Mouse (Mus musculus): ENCODE data around the gene Smoc1. TPM values are rescaled to one million over a fixed set of nuclear protein-coding genes. Genes with fewer than 3 reads are reported as not detected.

Smoc1 gene
- polyA plus RNA-seq, 1 experiment = 0.01 TPM

DNA sequence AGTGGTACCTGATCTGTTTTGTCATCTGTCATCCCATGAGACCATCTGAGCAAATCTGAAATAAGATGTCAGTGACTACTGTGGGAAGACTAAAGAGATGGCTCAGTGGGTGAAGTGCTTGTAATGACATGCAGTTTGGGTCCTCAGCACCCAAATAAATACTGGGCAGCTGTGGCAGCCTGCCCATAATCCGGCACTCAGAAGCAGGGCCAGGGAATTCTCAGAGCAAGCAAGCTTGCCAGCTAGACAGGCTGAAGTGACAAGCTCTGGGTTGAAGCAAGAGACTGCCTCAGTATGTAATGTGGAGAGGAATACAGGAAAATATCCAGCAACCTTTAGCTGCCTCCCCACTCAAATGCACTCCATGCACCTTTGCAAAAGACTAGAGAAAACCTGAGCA is 58.6 kb downstream of the Smoc1 start:
- no peaks in the 10 kb centered on the region for H3K36me3 ChIP-seq (ENCODE audit: control insufficient read depth)
- no peak overlapping the region for H3K4me3 ChIP-seq (replicated peaks)
- TF ChIP-seq TAL1 (IDR thresholded peaks at IDR 0.05; ENCODE audit: low read length) (no peak), GATA1 (IDR thresholded peaks at IDR 0.05; ENCODE audit: low read length) (no peak)
- H3K4me1 ChIP-seq (ENCODE audit: control insufficient read depth) = no peaks in the 10 kb centered on the region
- H3K9me3 ChIP-seq (ENCODE audit: control insufficient read depth, low read length) = no peaks in the 10 kb centered on the region
- H3K27me3 ChIP-seq (ENCODE audit: control insufficient read depth) = no peaks in the 10 kb centered on the region

DNA sequence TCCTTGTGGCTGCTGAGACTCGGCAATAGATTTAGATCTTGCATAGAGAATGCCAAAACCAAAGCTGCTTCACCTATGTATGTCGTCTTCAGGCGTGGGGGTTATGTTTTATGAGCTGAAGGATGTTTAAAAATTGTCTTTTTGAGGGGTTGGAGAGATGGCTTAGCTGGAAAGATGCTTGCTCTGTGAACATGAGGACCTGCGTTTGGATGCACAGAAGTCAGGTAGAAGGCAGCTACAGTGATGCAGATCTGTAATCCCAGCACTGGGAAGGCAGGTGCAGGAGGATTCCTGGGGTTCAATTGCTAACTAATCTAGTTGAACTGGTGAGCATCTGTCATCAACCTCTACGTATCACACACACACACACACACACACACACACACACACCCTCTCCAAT is 61.5 kb downstream of the Smoc1 start:
- Histone ChIP-seq H3K9me3 (ENCODE audit: control insufficient read depth, low read length) (no peaks in the 10 kb centered on the region), H3K36me3 (ENCODE audit: control insufficient read depth) (no peaks in the 10 kb centered on the region), H3K4me1 (ENCODE audit: control insufficient read depth) (no peaks in the 10 kb centered on the region), H3K27me3 (ENCODE audit: control insufficient read depth) (no peaks in the 10 kb centered on the region), H3K4me3 (replicated peaks) (no peak overlapping the region)
- no peak for TF ChIP-seq TAL1 (IDR thresholded peaks at IDR 0.05; ENCODE audit: low read length)
- no peak for TF ChIP-seq GATA1 (IDR thresholded peaks at IDR 0.05; ENCODE audit: low read length)

DNA sequence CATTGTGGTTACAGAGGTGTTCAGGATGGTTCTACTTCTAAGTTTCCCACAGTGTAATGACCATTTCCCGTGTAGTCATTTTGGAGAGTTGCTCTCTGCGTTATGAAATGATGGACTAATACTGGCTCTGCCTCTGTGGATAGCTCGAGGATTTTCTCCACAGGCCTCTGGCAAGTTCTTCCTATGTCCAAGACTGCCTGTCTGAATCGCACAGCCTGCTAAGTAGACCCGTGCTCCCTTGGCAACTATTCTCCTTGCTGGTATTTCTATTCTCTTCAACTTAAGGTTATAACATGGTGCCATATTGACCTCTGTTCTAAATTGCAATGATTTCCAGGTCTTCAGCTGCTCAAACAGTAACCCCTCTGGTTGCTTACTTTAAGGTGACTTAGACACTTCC is 65.0 kb downstream of the Smoc1 start:
- Histone ChIP-seq H3K4me1 (ENCODE audit: control insufficient read depth) (no peaks in the 10 kb centered on the region), H3K36me3 (ENCODE audit: control insufficient read depth) (no peaks in the 10 kb centered on the region), H3K4me3 (replicated peaks) (no peak overlapping the region), H3K27me3 (ENCODE audit: control insufficient read depth) (no peaks in the 10 kb centered on the region), H3K9me3 (ENCODE audit: control insufficient read depth, low read length) (no peaks in the 10 kb centered on the region)
- TF ChIP-seq TAL1 (IDR thresholded peaks at IDR 0.05; ENCODE audit: low read length) = no peak
- TF ChIP-seq GATA1 (IDR thresholded peaks at IDR 0.05; ENCODE audit: low read length) = no peak

DNA sequence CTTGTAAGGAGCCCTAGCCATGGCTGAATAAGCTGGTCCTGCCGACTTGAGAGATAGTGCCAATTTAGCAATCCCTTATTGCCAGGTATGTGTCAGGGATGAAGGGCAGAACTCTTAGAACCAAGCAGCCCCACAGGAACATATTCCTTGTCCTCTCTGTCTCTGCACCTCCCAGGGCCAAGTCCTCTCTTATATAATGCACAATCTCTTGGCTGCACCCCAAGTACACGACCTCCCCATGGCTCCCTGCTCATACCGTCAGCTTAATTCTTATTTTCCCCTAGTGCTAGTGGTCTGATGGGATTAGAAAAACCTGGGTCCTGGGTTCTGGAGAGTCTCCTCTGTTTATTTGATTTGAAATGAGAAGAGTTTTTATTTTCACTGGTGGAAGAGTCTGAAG is 66.0 kb downstream of the Smoc1 start:
- Histone ChIP-seq H3K4me1 (ENCODE audit: control insufficient read depth) (no peaks in the 10 kb centered on the region), H3K36me3 (ENCODE audit: control insufficient read depth) (no peaks in the 10 kb centered on the region), H3K4me3 (replicated peaks) (no peak overlapping the region), H3K27me3 (ENCODE audit: control insufficient read depth) (no peaks in the 10 kb centered on the region), H3K9me3 (ENCODE audit: control insufficient read depth, low read length) (no peaks in the 10 kb centered on the region)
- no peak for TF ChIP-seq TAL1 (IDR thresholded peaks at IDR 0.05; ENCODE audit: low read length)
- no peak for TF ChIP-seq GATA1 (IDR thresholded peaks at IDR 0.05; ENCODE audit: low read length)

DNA sequence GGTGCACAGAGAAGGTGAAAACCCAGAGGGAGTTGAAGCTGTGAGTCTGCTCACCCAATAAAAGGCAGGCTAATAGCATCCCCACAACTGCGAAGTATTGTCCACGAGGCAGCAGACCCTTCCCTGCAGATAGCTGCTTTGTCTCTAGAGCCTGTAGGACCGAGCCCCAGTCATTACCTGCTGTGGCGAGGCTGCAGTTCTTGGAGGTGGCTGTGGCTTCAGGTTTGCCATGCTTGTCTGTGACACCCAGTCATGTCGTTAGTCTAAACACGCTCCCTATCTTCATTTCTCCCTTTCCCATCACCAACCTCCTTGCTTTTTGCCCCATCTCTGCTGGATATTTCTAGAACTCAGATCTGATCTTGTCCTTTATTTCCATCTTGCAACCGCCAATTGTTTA is 66.6 kb downstream of the Smoc1 start:
- Histone ChIP-seq H3K4me3 (replicated peaks) (no peak overlapping the region), H3K4me1 (ENCODE audit: control insufficient read depth) (no peaks in the 10 kb centered on the region), H3K9me3 (ENCODE audit: control insufficient read depth, low read length) (no peaks in the 10 kb centered on the region), H3K36me3 (ENCODE audit: control insufficient read depth) (no peaks in the 10 kb centered on the region), H3K27me3 (ENCODE audit: control insufficient read depth) (no peaks in the 10 kb centered on the region)
- TF ChIP-seq TAL1 (IDR thresholded peaks at IDR 0.05; ENCODE audit: low read length) = no peak
- TF ChIP-seq GATA1 (IDR thresholded peaks at IDR 0.05; ENCODE audit: low read length) = no peak

DNA sequence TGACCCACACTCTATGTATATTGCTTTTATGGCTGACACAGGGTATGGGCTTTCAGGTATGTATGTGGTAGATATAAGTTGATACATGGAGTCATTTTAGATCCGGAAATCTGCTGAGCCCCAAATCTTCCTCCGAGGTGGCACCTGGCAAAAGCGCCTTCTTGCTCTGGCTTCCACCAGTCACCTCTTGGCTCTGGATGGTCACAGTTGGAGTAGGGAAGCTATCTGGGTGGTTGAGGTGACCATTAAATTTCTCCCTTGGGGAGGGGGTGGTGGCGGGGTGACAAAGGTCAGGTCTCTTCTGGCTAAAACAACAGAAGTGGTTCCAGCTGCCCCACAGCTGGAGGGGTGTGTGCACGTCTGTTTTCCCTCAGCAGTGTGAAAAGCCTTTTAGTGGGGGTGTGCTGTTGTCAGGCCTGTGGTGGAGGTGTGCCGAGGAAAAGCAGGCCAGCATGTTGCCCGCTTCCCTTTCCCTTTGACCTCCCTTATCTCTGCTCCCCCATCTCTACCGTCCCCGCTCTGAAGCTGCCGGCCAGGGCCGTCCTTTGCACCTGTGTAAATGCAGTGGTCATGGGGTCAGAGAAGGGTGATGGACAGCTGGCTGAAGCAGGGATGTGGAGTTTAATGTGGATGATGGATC is 68.3 kb downstream of the Smoc1 start:
- H3K4me1 ChIP-seq (ENCODE audit: control insufficient read depth) = no peaks in the 10 kb centered on the region
- H3K9me3 ChIP-seq (ENCODE audit: control insufficient read depth, low read length) = no peaks in the 10 kb centered on the region
- no peak overlapping the region for H3K4me3 ChIP-seq (replicated peaks)
- no peak for TF ChIP-seq GATA1 (IDR thresholded peaks at IDR 0.05; ENCODE audit: low read length)
- no peak for TF ChIP-seq TAL1 (IDR thresholded peaks at IDR 0.05; ENCODE audit: low read length)
- no peaks in the 10 kb centered on the region for H3K36me3 ChIP-seq (ENCODE audit: control insufficient read depth)
- H3K27me3 ChIP-seq (ENCODE audit: control insufficient read depth) = no peaks in the 10 kb centered on the region

DNA sequence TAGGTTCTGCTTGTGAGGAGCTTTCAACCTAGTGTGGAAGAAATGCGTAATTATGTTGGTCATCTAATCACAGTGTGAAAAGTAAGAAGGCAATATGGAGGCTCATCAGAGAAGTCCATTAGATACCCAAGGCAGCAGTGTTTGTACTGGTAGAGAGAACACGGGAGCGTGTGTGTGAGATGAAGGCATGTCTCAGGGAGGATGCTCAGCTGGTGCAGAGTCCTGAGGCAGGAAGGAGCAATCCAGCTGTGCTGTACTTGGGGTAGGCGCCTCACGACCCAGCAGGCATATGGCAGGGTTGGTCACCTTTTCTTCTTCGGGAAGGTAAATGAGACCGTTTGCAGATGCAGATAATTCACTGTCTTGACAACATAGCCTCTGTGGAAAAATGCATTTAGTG is 70.7 kb downstream of the Smoc1 start:
- Histone ChIP-seq H3K36me3 (ENCODE audit: control insufficient read depth) (no peaks in the 10 kb centered on the region), H3K4me3 (replicated peaks) (no peak overlapping the region), H3K9me3 (ENCODE audit: control insufficient read depth, low read length) (no peaks in the 10 kb centered on the region), H3K4me1 (ENCODE audit: control insufficient read depth) (no peaks in the 10 kb centered on the region), H3K27me3 (ENCODE audit: control insufficient read depth) (no peaks in the 10 kb centered on the region)
- no peak for TF ChIP-seq GATA1 (IDR thresholded peaks at IDR 0.05; ENCODE audit: low read length)
- TF ChIP-seq TAL1 (IDR thresholded peaks at IDR 0.05; ENCODE audit: low read length) = no peak

DNA sequence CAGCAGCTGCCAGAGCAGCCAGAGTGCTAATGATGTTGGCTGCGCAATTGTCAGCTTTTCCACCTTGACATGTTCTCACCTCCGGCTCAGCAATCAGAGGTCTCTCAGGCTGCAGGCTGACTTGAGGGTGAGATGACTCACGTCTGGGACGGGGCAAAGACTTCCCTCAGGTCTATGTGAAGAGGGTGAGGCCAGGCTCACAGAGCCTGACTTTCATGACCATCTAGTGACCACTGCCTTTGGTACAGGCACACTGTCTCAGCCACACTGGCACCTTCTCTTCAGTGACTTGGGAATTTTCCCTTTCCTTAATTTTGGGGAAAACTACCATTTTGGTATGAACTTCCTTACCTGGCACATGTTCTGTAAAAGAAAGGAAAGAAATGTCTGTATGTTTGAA is 71.1 kb downstream of the Smoc1 start:
- TF ChIP-seq GATA1 (IDR thresholded peaks at IDR 0.05; ENCODE audit: low read length) (no peak), TAL1 (IDR thresholded peaks at IDR 0.05; ENCODE audit: low read length) (no peak)
- H3K4me3 ChIP-seq (replicated peaks) = no peak overlapping the region
- no peaks in the 10 kb centered on the region for H3K4me1 ChIP-seq (ENCODE audit: control insufficient read depth)
- no peaks in the 10 kb centered on the region for H3K9me3 ChIP-seq (ENCODE audit: control insufficient read depth, low read length)
- H3K27me3 ChIP-seq (ENCODE audit: control insufficient read depth) = no peaks in the 10 kb centered on the region
- no peaks in the 10 kb centered on the region for H3K36me3 ChIP-seq (ENCODE audit: control insufficient read depth)

DNA sequence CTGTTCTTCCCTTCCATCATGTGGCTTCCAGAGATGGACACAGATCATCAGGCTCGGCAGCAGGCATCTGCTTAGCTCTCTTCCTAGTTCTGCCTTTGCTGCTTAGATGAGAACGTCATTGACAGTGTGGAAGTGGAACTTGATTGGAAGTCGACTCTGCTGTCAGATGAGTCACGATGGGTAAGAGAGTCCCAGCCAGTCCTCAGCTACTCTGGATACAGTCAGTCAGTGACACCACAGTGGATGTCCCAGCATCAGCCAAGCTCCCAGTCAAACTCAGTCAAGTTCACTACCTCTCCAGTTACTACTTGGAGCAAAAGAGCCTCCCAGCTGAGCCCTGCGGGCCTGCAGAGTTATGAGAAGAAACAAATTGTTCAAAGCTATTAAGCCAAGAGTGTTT is 72.6 kb downstream of the Smoc1 start:
- Histone ChIP-seq H3K4me1 (ENCODE audit: control insufficient read depth) (no peaks in the 10 kb centered on the region), H3K36me3 (ENCODE audit: control insufficient read depth) (no peaks in the 10 kb centered on the region), H3K9me3 (ENCODE audit: control insufficient read depth, low read length) (no peaks in the 10 kb centered on the region), H3K27me3 (ENCODE audit: control insufficient read depth) (no peaks in the 10 kb centered on the region), H3K4me3 (replicated peaks) (no peak overlapping the region)
- no peak for TF ChIP-seq TAL1 (IDR thresholded peaks at IDR 0.05; ENCODE audit: low read length)
- TF ChIP-seq GATA1 (IDR thresholded peaks at IDR 0.05; ENCODE audit: low read length) = no peak

DNA sequence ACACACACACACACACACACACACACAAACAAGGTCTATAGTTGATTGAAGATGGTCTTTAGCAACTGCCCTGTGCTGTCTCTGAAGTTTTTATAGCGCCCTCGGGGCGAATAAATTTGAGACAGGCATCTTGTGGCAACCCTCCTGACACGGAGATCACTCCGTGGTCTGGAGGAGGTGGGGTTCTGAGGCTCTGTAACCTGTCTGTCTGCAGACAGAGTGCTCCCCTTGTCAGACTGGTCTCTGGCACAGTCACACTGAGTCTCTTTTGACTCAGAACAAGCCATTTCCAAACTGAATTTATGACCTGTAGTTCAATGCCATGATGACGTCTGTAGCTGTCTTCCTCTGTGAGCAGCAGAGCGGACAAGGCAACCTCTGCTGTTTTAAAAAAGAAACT is 75.1 kb downstream of the Smoc1 start:
- no peak overlapping the region for H3K4me3 ChIP-seq (replicated peaks)
- TF ChIP-seq GATA1 (IDR thresholded peaks at IDR 0.05; ENCODE audit: low read length) = no peak
- no peak for TF ChIP-seq TAL1 (IDR thresholded peaks at IDR 0.05; ENCODE audit: low read length)
- H3K36me3 ChIP-seq (ENCODE audit: control insufficient read depth) = no peaks in the 10 kb centered on the region
- H3K27me3 ChIP-seq (ENCODE audit: control insufficient read depth) = no peaks in the 10 kb centered on the region
- no peaks in the 10 kb centered on the region for H3K4me1 ChIP-seq (ENCODE audit: control insufficient read depth)
- H3K9me3 ChIP-seq (ENCODE audit: control insufficient read depth, low read length) = no peaks in the 10 kb centered on the region
